Mouse (Mus musculus) myocyte (in vitro differentiated cells): ENCODE data around the gene Rsph14.

Experiments used
- CEBPB ChIP-seq: IDR thresholded peaks from 2 replicates; pipeline ENCODE4 v1.6.1; 2011; ENCODE audit warnings: mild to moderate bottlenecking, moderate library complexity; ENCODE audit not compliant: poor library complexity, insufficient read depth, severe bottlenecking
- POLR2A ChIP-seq: IDR thresholded peaks from one replicate; pipeline ENCODE4 v1.6.1; 2011; ENCODE audit warnings: low read depth, mild to moderate bottlenecking, control low read depth, moderate library complexity; ENCODE audit not compliant: insufficient read length

DNA sequence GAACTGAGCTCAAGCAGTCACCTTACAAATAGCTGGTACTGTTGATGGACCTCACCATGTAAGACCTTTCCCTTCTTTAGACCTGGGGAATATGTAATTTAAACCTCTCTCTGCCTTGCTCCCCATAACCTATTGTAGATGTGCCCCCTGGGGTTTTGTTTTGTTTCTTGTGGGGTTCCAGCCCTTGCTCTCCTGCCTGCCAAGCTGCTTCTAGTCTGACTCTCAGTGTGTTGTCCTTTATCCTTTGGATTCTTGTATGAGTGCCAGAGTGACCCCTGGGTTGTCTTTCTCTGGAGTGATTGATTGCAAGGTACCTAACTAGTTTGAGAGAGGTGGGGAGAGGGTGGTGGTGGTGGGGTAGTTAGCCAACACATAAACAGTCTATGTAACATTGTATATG, 35.1 kb upstream of the Rsph14 start:
- no peak for TF ChIP-seq POLR2A
- TF ChIP-seq CEBPB = no peak
